Mouse (Mus musculus) ES-Bruce4 (cell line): ENCODE data around the gene Adamtsl4. TPM values are rescaled to one million over a fixed set of nuclear protein-coding genes. Genes with fewer than 3 reads are reported as not detected.

ENCODE experiments used
- H3K27ac ChIP-seq: 2 replicates; pipeline ENCODE4 v1.5.1; 2012; ENCODE audit warnings: low read length, inconsistent platforms; ENCODE audit not compliant: insufficient read depth
- H3K27me3 ChIP-seq: 2 replicates; pipeline ENCODE4 v1.6.1; 2012; ENCODE audit warnings: mild to moderate bottlenecking, low read length, inconsistent platforms; ENCODE audit not compliant: control insufficient read depth, poor library complexity, insufficient read depth, severe bottlenecking
- H3K36me3 ChIP-seq: 2 replicates; pipeline ENCODE4 v1.6.1; 2012; ENCODE audit warnings: inconsistent platforms, mild to moderate bottlenecking, low read length, moderate library complexity; ENCODE audit not compliant: control insufficient read depth, poor library complexity, insufficient read depth, severe bottlenecking
- H3K4me1 ChIP-seq: one replicate; pipeline ENCODE4 v1.8.1; 2011; ENCODE audit warnings: low read length; ENCODE audit not compliant: control insufficient read depth, insufficient read depth
- H3K4me3 ChIP-seq: 2 replicates; pipeline ENCODE4 v1.5.1; 2011; ENCODE audit warnings: low read depth, mild to moderate bottlenecking, low read length
- H3K9ac ChIP-seq: 2 replicates; pipeline ENCODE4 v1.6.1; 2012; ENCODE audit warnings: low read depth, mild to moderate bottlenecking, inconsistent platforms; ENCODE audit not compliant: poor library complexity, severe bottlenecking
- H3K9me3 ChIP-seq: replicated peaks from 2 replicates; pipeline ENCODE4 v1.6.1; 2012; ENCODE audit warnings: mild to moderate bottlenecking, low read length, inconsistent platforms; ENCODE audit not compliant: control insufficient read depth, poor library complexity, insufficient read depth, severe bottlenecking
- CTCF ChIP-seq: IDR thresholded peaks from one replicate; pipeline ENCODE4 v1.8.1; 2011; ENCODE audit warnings: low read depth, low read length
- EP300 ChIP-seq: IDR thresholded peaks from 2 replicates; pipeline ENCODE4 v1.6.1; 2011; ENCODE audit warnings: low read depth, low read length; ENCODE audit not compliant: insufficient read depth
- POLR2A ChIP-seq: IDR thresholded peaks from one replicate; pipeline ENCODE4 v1.8.1; 2011; ENCODE audit warnings: low read length; ENCODE audit not compliant: insufficient read depth
- polyA plus RNA-seq: library from polyadenylated mRNA; stranded (reverse); fragments of >200 nt; gene quantifications from 2 replicates; pipeline ENCODE4 v1.2.4, GENCODE M21; 2011; ENCODE audit warnings: low read depth; ENCODE audit not compliant: missing spikeins, insufficient read depth, insufficient read length

Gene Adamtsl4
- polyA plus RNA-seq, 1 experiment, result 10.1 TPM

DNA sequence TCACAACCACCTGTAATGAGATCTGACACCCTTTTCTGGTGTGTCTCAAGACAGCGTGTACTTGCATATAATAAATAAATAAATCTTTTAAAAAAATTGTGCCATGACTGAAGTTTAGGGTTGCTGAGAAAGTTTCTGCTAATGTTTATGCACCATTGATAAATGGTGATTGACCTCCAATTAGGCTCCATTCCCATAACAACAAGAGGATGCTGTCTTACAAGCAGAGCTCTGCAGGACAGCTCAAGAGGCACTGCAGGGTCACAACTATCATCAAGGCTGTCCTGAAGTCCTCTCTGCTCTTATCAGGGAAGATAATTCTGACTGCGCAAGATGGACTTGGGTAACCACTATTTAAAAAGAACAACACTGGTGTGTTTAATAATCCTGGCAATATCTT, 30.4 kb upstream of the Adamtsl4 start:
- H3K36me3 ChIP-seq, result no peaks in the 10 kb centered on the region
- no peak overlapping the region for H3K27ac ChIP-seq
- peaks cover 2% of the 10 kb centered on the region; the same call in 1 of the 2 replicates for H3K9me3 ChIP-seq
- H3K4me3 ChIP-seq, result no peak overlapping the region
- H3K27me3 ChIP-seq, result no peaks in the 10 kb centered on the region
- H3K9ac ChIP-seq, result no peak overlapping the region
- TF ChIP-seq EP300 (no peak), POLR2A (no peak), CTCF (no peak)
- no peaks in the 10 kb centered on the region for H3K4me1 ChIP-seq

DNA sequence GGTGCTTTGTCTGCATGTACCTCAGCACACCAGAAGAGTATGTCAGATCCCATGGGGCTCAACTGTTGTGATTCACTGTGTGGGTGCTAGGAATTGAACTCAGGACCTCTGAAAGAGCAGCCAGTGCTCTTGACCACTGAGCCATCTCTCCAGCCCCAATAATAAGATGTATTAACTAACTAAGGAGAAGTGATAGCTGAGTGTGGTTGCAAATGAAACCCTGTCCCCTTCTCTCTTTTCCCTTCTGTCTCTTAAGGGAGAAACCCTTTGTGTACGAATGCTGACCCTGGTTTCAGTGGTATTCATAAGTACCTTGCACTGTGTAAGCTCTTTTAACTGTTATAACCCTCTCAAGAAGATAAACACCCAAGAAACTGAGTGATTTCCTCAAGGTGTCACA, 28.4 kb upstream of the Adamtsl4 start:
- Histone ChIP-seq H3K27me3 (no peaks in the 10 kb centered on the region), H3K9me3 (peaks cover 3% of the 10 kb centered on the region; the same call in 1 of the 2 replicates), H3K9ac (no peak overlapping the region), H3K4me1 (no peaks in the 10 kb centered on the region), H3K36me3 (no peaks in the 10 kb centered on the region), H3K27ac (no peak overlapping the region), H3K4me3 (no peak overlapping the region)
- TF ChIP-seq POLR2A, result no peak
- TF ChIP-seq CTCF, result no peak
- no peak for TF ChIP-seq EP300

DNA sequence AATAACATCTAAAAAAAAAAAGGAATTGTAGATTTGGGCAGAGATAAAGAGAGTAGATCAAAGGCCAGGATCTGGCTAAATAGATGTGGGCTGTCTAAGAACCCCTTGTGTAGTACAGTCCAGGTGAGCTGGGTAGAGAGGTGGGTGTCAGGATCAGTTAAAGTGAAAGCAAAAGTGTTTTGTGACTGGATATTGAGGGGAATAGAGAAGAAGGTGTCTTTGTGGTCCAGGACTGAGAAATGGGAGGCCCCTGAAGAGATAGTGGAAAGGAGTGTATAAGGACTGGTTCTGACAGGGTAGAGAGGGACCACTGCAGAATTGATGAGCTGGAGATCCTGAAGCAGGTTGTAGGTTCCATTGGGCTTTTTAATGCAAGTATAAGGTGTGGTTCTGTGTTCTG, 22.2 kb upstream of the Adamtsl4 start:
- no peaks in the 10 kb centered on the region for H3K27me3 ChIP-seq
- no peak for TF ChIP-seq POLR2A
- TF ChIP-seq EP300, result no peak
- TF ChIP-seq CTCF, result no peak
- peaks cover 5% of the 10 kb centered on the region; the same call in 1 of the 2 replicates for H3K9me3 ChIP-seq
- no peaks in the 10 kb centered on the region for H3K36me3 ChIP-seq
- H3K9ac ChIP-seq, result no peak overlapping the region
- no peak overlapping the region for H3K4me3 ChIP-seq
- H3K27ac ChIP-seq, result no peak overlapping the region
- H3K4me1 ChIP-seq, result no peaks in the 10 kb centered on the region

GRCm38 (mm10) chr3:95709044-95709443, 21.3 kb upstream of the Adamtsl4 start:
- Histone ChIP-seq H3K9me3 (peaks cover 5% of the 10 kb centered on the region; the same call in 1 of the 2 replicates), H3K27ac (no peak overlapping the region), H3K4me3 (no peak overlapping the region), H3K27me3 (no peaks in the 10 kb centered on the region), H3K9ac (no peak overlapping the region), H3K4me1 (no peaks in the 10 kb centered on the region), H3K36me3 (no peaks in the 10 kb centered on the region)
- TF ChIP-seq EP300, result no peak
- TF ChIP-seq CTCF, result no peak
- TF ChIP-seq POLR2A, result no peak

DNA sequence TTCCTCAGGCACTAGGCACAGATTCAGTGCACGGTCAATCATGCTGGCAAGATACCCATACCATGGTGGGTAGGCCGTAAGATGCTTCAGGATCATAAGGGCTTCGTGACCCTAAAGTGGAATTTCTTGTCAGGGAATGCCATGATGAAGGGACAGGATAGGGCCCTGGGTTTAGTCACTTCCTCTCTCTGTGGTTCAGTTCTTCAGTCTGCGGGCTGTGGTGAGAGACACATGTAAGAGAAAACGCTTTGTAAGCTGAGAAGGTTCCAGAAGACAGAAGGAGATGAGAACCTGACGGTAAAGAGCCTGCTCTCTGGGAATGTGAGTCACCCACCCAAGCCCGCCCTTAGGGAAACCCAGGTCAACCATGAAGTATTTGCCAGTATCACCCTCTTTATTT, 19.8 kb upstream of the Adamtsl4 start:
- Histone ChIP-seq H3K9me3 (peaks cover 2% of the 10 kb centered on the region; the same call in 1 of the 2 replicates), H3K4me3 (no peak overlapping the region), H3K4me1 (peaks cover 3% of the 10 kb centered on the region), H3K27ac (no peak overlapping the region), H3K27me3 (no peaks in the 10 kb centered on the region), H3K36me3 (no peaks in the 10 kb centered on the region), H3K9ac (no peak overlapping the region)
- TF ChIP-seq CTCF (no peak), POLR2A (no peak), EP300 (no peak)

DNA sequence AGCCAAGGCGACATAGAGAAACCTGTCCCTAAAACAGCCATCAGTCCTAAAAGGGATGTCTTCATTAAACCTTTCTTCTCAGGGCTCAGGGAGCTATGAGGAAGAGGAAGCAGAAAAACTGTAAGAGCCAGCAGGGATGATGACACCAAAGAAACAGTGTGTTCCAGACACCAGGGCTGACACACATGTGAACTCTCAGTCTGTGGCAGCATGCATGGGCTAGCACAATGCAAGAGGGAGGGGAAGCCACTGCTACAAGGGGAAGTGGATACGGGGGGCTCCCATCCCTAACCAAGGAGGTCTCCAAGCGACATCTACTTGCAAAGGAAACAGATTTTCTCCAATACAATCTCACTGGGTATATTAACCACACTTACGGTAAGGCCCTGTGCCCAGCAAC, 18.6 kb upstream of the Adamtsl4 start:
- H3K27ac ChIP-seq, result no peak overlapping the region
- H3K9me3 ChIP-seq, result peaks cover 2% of the 10 kb centered on the region; the same call in 1 of the 2 replicates
- no peak overlapping the region for H3K4me3 ChIP-seq
- H3K9ac ChIP-seq, result no peak overlapping the region
- peaks cover 3% of the 10 kb centered on the region for H3K4me1 ChIP-seq
- no peaks in the 10 kb centered on the region for H3K27me3 ChIP-seq
- TF ChIP-seq EP300 (no peak), POLR2A (no peak), CTCF (no peak)
- H3K36me3 ChIP-seq, result no peaks in the 10 kb centered on the region
